In the genomic region with DNA sequence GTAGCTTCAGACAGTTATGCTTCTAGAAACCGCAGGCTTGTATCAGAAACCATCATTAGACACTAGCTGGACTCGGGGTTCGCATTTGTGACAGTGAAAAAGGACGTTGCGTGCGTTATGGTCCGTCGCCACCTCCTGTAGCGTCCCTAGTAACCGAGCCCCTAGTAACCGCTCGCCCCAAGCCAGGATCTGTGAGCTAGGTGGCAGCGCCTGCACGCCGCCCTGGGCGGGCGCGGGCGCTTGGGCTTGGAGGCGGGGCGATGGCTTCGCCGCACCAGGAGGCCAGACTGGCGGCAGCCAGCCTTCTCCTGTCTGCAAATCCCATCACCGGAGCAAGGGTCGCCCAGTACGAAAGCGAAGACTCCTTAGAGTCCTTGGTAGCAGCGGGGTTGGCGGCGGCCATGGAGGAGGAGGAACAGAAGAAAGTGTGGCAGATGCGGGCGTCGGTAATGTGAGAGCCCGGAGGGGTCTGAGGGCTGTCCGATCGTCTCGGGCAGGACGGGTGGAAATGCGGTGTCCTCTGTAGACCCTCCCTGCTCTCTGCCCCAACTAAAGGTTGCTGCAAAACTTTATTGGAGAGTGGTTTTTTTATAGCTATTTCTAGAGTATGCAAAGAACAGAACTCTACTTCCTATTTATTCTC, we compare ENCODE assay signal across 8 mouse cellular contexts. TPM values are rescaled to one million over a fixed set of nuclear protein-coding genes. Genes with fewer than 3 reads are reported as not detected.
DNase-seq lines count a peak whose midpoint lies in the region; ATAC-seq and TF ChIP-seq lines count a peak whose summit lies in the region.

No protein-coding gene starts in this region.

- peaks cover 10% of the 10 kb centered on the region for H3K36me3 ChIP-seq in embryonic facial prominence, embryonic 12.5 days
- H3K36me3 ChIP-seq in heart, adult 2 months (ENCODE audit: control insufficient read depth, insufficient read depth, low read length), result no peaks in the 10 kb centered on the region; the same call in 1 of the 2 replicates
- peaks cover 20% of the 10 kb centered on the region for H3K36me3 ChIP-seq in limb, embryonic 13.5 days
- peaks cover 16% of the 10 kb centered on the region for H3K36me3 ChIP-seq in midbrain, embryonic 15.5 days (replicated peaks)

- H3K79me2 ChIP-seq in heart, adult 2 months (replicated peaks; ENCODE audit: control insufficient read depth, insufficient read depth, low read length), result no peaks in the 10 kb centered on the region

- H3K4me2 ChIP-seq in embryonic facial prominence, embryonic 12.5 days (replicated peaks), result peak overlapping the region; percentile 73
- H3K4me2 ChIP-seq in limb, embryonic 13.5 days (replicated peaks), result peak overlapping the region; percentile 72
- peak overlapping the region; percentile 61 for H3K4me2 ChIP-seq in midbrain, embryonic 15.5 days

- peak; percentile 85 for DNase-seq in 3T3-L1 (ENCODE audit: low read depth, low spot score)
- peak; percentile 91 for DNase-seq in adrenal gland, postnatal 36 days
- DNase-seq in heart, adult 2 months, result peak; percentile 87 to 89
- peak; percentile 84 to 86 for DNase-seq in kidney, adult 8-10 months
- peak; percentile 72 to 76 for DNase-seq in spleen, adult 18-20 months

- H3K4me1 ChIP-seq in embryonic facial prominence, embryonic 12.5 days, result no peaks in the 10 kb centered on the region
- H3K4me1 ChIP-seq in heart, adult 2 months (ENCODE audit: control insufficient read depth, insufficient read depth, low read length), result peaks cover 2% of the 10 kb centered on the region
- H3K4me1 ChIP-seq in limb, embryonic 13.5 days, result peaks cover 4% of the 10 kb centered on the region; the same call in 1 of the 2 replicates
- peaks cover 7% of the 10 kb centered on the region for H3K4me1 ChIP-seq in midbrain, embryonic 15.5 days

- intact Hi-C loops in heart, adult 2 months (cut with DNase I), result loop anchor here (5.0 kb wide), 4 partner anchors 59 to 264 kb away; partner anchors contain the start of gene Xpo1

- no peaks in the 10 kb centered on the region for H3K27me3 ChIP-seq in embryonic facial prominence, embryonic 12.5 days
- H3K27me3 ChIP-seq in heart, adult 2 months (ENCODE audit: control insufficient read depth, insufficient read depth, low read length), result no peaks in the 10 kb centered on the region
- H3K27me3 ChIP-seq in limb, embryonic 13.5 days, result no peaks in the 10 kb centered on the region
- H3K27me3 ChIP-seq in midbrain, embryonic 15.5 days (replicated peaks), result no peaks in the 10 kb centered on the region

- peak; percentile 45 for TF ChIP-seq CTCF in heart, adult 2 months (IDR thresholded peaks at IDR 0.05)

- peak overlapping the region; percentile 89 for H3K27ac ChIP-seq in embryonic facial prominence, embryonic 12.5 days
- peak overlapping the region; percentile 92 for H3K27ac ChIP-seq in heart, adult 2 months
- H3K27ac ChIP-seq in limb, embryonic 13.5 days, result peak overlapping the region; percentile 75
- H3K27ac ChIP-seq in midbrain, embryonic 15.5 days, result peak overlapping the region; percentile 95

- peak overlapping the region; percentile 66 for H3K9ac ChIP-seq in embryonic facial prominence, embryonic 12.5 days
- peak overlapping the region; percentile 78 for H3K9ac ChIP-seq in heart, adult 2 months (ENCODE audit: low read depth, low read length)
- H3K9ac ChIP-seq in limb, embryonic 13.5 days, result peak overlapping the region; percentile 76
- peak overlapping the region; percentile 64 for H3K9ac ChIP-seq in midbrain, embryonic 15.5 days

- peak overlapping the region; percentile 58 for H3K4me3 ChIP-seq in embryonic facial prominence, embryonic 12.5 days
- H3K4me3 ChIP-seq in heart, adult 2 months, result peak overlapping the region; percentile 85
- H3K4me3 ChIP-seq in limb, embryonic 13.5 days, result peak overlapping the region; percentile 52
- H3K4me3 ChIP-seq in midbrain, embryonic 15.5 days, result peak overlapping the region; percentile 51

- H3K9me3 ChIP-seq in embryonic facial prominence, embryonic 12.5 days, result no peaks in the 10 kb centered on the region
- H3K9me3 ChIP-seq in limb, embryonic 13.5 days, result no peaks in the 10 kb centered on the region
- H3K9me3 ChIP-seq in midbrain, embryonic 15.5 days, result no peaks in the 10 kb centered on the region

- TF ChIP-seq POLR2A in heart, adult 2 months (IDR thresholded peaks at IDR 0.05; ENCODE audit: insufficient read depth, low read depth, low read length), result peak; percentile 71

- no peak for TF ChIP-seq EP300 in heart, adult 2 months (IDR thresholded peaks at IDR 0.05; ENCODE audit: insufficient read depth, low read depth, low read length)

- under 1% methylated on average over 40 of the region's 40 CpGs for WGBS in embryonic facial prominence, embryonic 12.5 days
- under 1% methylated on average over 40 of the region's 40 CpGs for WGBS in heart, adult 2 months
- under 1% methylated on average over 40 of the region's 40 CpGs for WGBS in limb, embryonic 13.5 days
- under 1% methylated on average over 40 of the region's 40 CpGs for WGBS in midbrain, embryonic 15.5 days

- ATAC-seq in embryonic facial prominence, embryonic 12.5 days (ENCODE audit: insufficient number of reproducible peaks, insufficient read depth, low FRiP score, low TSS enrichment), result peak; percentile 94
- peak; percentile 92 for ATAC-seq in limb, embryonic 13.5 days (ENCODE audit: low FRiP score, low read depth)
- ATAC-seq in midbrain, embryonic 15.5 days (replicated peaks), result peak; percentile 97

RNA-seq across cellular contexts. Expression of gene Fam161a, which starts 1.0 kb away (rescaled TPM):
- 10 to 100 TPM; 20.4 to 34.5 TPM for total RNA-seq in adrenal gland, postnatal 36 days (2021)
- polyA plus RNA-seq in embryonic facial prominence, embryonic 12.5 days (2016; fragmentation: Nextera tagmentation; extraction: Ambion mirVana), result 4.7 and 5.5 TPM in 2 replicates
- total RNA-seq in heart, adult 2 months (2021), result 1 to 10 TPM; 1.9 to 2.3 TPM
- 1.2 and 1.3 TPM in 2 replicates for polyA plus RNA-seq in heart, adult 2 months (2012; rRNA removed)
- polyA plus RNA-seq in limb, embryonic 13.5 days (2015; fragmentation: Nextera tagmentation; extraction: Ambion mirVana), result 2.6 and 4.0 TPM in 2 replicates
- 4.0 and 5.6 TPM in 2 replicates for polyA plus RNA-seq in midbrain, embryonic 15.5 days (2015; fragmentation: Nextera tagmentation; extraction: Ambion mirVana)

RNA-seq across cellular contexts. Expression of gene Cct4, which starts 18.0 kb away (rescaled TPM):
- 100 to 1,000 TPM; 186 to 249 TPM for total RNA-seq in adrenal gland, postnatal 36 days (2021)
- polyA plus RNA-seq in embryonic facial prominence, embryonic 12.5 days (2016; fragmentation: Nextera tagmentation; extraction: Ambion mirVana), result 328 and 333 TPM in 2 replicates
- 100 to 1,000 TPM; 114 to 129 TPM for total RNA-seq in heart, adult 2 months (2021)
- polyA plus RNA-seq in heart, adult 2 months (2012; rRNA removed), result 54.2 and 72.3 TPM in 2 replicates
- polyA plus RNA-seq in limb, embryonic 13.5 days (2015; fragmentation: Nextera tagmentation; extraction: Ambion mirVana), result 290 and 295 TPM in 2 replicates
- 269 and 275 TPM in 2 replicates for polyA plus RNA-seq in midbrain, embryonic 15.5 days (2015; fragmentation: Nextera tagmentation; extraction: Ambion mirVana)

RNA-seq across cellular contexts. Expression of gene Commd1, which starts 26.1 kb away (rescaled TPM):
- total RNA-seq in adrenal gland, postnatal 36 days (2021), result 100 to 1,000 TPM; 103 to 121 TPM
- polyA plus RNA-seq in embryonic facial prominence, embryonic 12.5 days (2016; fragmentation: Nextera tagmentation; extraction: Ambion mirVana), result 358 and 366 TPM in 2 replicates
- 100 to 1,000 TPM; 138 to 158 TPM for total RNA-seq in heart, adult 2 months (2021)
- polyA plus RNA-seq in heart, adult 2 months (2012; rRNA removed), result 26.7 and 40.1 TPM in 2 replicates
- polyA plus RNA-seq in limb, embryonic 13.5 days (2015; fragmentation: Nextera tagmentation; extraction: Ambion mirVana), result 372 and 377 TPM in 2 replicates
- polyA plus RNA-seq in midbrain, embryonic 15.5 days (2015; fragmentation: Nextera tagmentation; extraction: Ambion mirVana), result 241 and 245 TPM in 2 replicates

RNA-seq across cellular contexts. Expression of gene Gm28048, which starts 26.4 kb away (rescaled TPM):
- total RNA-seq in adrenal gland, postnatal 36 days (2021), result 10 to 100 TPM; 28.5 to 55.4 TPM
- 7.5 and 9.4 TPM in 2 replicates for polyA plus RNA-seq in embryonic facial prominence, embryonic 12.5 days (2016; fragmentation: Nextera tagmentation; extraction: Ambion mirVana)
- 1 to 10 TPM; 5.2 to 7.0 TPM for total RNA-seq in heart, adult 2 months (2021)
- polyA plus RNA-seq in heart, adult 2 months (2012; rRNA removed), result 2.1 and 8.3 TPM in 2 replicates
- polyA plus RNA-seq in limb, embryonic 13.5 days (2015; fragmentation: Nextera tagmentation; extraction: Ambion mirVana), result 7.1 and 7.6 TPM in 2 replicates
- polyA plus RNA-seq in midbrain, embryonic 15.5 days (2015; fragmentation: Nextera tagmentation; extraction: Ambion mirVana), result 2.6 and 3.6 TPM in 2 replicates

RNA-seq across cellular contexts. Expression of gene Zrsr1, which starts 36.5 kb away (rescaled TPM):
- 10 to 100 TPM; 38.9 to 41.9 TPM for total RNA-seq in adrenal gland, postnatal 36 days (2021)
- 3.6 and 4.7 TPM in 2 replicates for polyA plus RNA-seq in embryonic facial prominence, embryonic 12.5 days (2016; fragmentation: Nextera tagmentation; extraction: Ambion mirVana)
- total RNA-seq in heart, adult 2 months (2021), result 10 to 100 TPM; 15.1 to 22.0 TPM
- polyA plus RNA-seq in heart, adult 2 months (2012; rRNA removed), result 4.6 and 7.2 TPM in 2 replicates
- polyA plus RNA-seq in limb, embryonic 13.5 days (2015; fragmentation: Nextera tagmentation; extraction: Ambion mirVana), result 3.6 and 3.8 TPM in 2 replicates
- polyA plus RNA-seq in midbrain, embryonic 15.5 days (2015; fragmentation: Nextera tagmentation; extraction: Ambion mirVana), result 7.0 and 7.6 TPM in 2 replicates

Comparison
In these comparisons a context has a peak if more than half of its experiments do, and no peak if none do; other contexts are left out.
1. Peak in every context shown above with its lines: DNase-seq, ATAC-seq, H3K4me3 ChIP-seq and H3K27ac ChIP-seq.